Mouse (Mus musculus): ENCODE data around the gene Traf6. TPM values are rescaled to one million over a fixed set of nuclear protein-coding genes. Genes with fewer than 3 reads are reported as not detected.

The Traf6 gene
- polyA plus RNA-seq, 1 experiment from 2014 or later: 14.2 TPM

DNA sequence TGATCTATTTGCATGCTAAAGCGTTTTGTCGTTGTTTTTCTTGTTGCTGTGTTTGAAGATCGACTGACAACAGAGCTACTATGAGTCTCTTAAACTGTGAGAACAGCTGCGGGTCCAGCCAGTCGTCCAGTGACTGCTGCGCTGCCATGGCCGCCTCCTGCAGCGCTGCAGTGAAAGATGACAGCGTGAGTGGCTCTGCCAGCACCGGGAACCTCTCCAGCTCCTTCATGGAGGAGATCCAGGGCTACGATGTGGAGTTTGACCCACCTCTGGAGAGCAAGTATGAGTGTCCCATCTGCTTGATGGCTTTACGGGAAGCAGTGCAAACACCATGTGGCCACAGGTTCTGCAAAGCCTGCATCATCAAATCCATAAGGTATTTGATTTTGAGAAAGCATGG lies 6.2 kb downstream of the Traf6 start:
- 93% methylated on average over 12 of the region's 12 CpGs for WGBS
- ATAC-seq (ENCODE audit: insufficient number of reproducible peaks, insufficient read depth, low FRiP score, low read depth): no peak
- H3K9ac ChIP-seq (replicated peaks; ENCODE audit: low read depth, low read length): no peak overlapping the region
- H3K9me3 ChIP-seq (ENCODE audit: control insufficient read depth, low read depth, low read length): no peaks in the 10 kb centered on the region
- no peak overlapping the region for H3K4me3 ChIP-seq (ENCODE audit: low read depth, low read length)
- H3K4me2 ChIP-seq (replicated peaks; ENCODE audit: low read depth, low read length): no peak overlapping the region
- H3K27ac ChIP-seq (ENCODE audit: low read length): no peak overlapping the region
- peaks cover 26% of the 10 kb centered on the region for H3K36me3 ChIP-seq (ENCODE audit: control insufficient read depth, insufficient read depth, low read length)
- peaks cover 2% of the 10 kb centered on the region; the same call in 1 of the 2 replicates for H3K4me1 ChIP-seq (ENCODE audit: control insufficient read depth, insufficient read depth, low read length)
- H3K27me3 ChIP-seq (ENCODE audit: control insufficient read depth, insufficient read depth, low read length): no peaks in the 10 kb centered on the region

GRCm38 (mm10) chr2:101688011-101688410 lies 9.8 kb downstream of the Traf6 start:
- Histone ChIP-seq H3K9ac (replicated peaks; ENCODE audit: low read depth, low read length) (no peak overlapping the region), H3K4me3 (ENCODE audit: low read depth, low read length) (no peak overlapping the region), H3K36me3 (ENCODE audit: control insufficient read depth, insufficient read depth, low read length) (peaks cover 44% of the 10 kb centered on the region), H3K4me2 (replicated peaks; ENCODE audit: low read depth, low read length) (no peak overlapping the region), H3K4me1 (ENCODE audit: control insufficient read depth, insufficient read depth, low read length) (no peaks in the 10 kb centered on the region), H3K9me3 (ENCODE audit: control insufficient read depth, low read depth, low read length) (no peaks in the 10 kb centered on the region), H3K27ac (ENCODE audit: low read length) (no peak overlapping the region), H3K27me3 (ENCODE audit: control insufficient read depth, insufficient read depth, low read length) (no peaks in the 10 kb centered on the region)
- WGBS: 89% methylated on average over 5 of the region's 5 CpGs
- ATAC-seq (ENCODE audit: insufficient number of reproducible peaks, insufficient read depth, low FRiP score, low read depth): no peak

DNA sequence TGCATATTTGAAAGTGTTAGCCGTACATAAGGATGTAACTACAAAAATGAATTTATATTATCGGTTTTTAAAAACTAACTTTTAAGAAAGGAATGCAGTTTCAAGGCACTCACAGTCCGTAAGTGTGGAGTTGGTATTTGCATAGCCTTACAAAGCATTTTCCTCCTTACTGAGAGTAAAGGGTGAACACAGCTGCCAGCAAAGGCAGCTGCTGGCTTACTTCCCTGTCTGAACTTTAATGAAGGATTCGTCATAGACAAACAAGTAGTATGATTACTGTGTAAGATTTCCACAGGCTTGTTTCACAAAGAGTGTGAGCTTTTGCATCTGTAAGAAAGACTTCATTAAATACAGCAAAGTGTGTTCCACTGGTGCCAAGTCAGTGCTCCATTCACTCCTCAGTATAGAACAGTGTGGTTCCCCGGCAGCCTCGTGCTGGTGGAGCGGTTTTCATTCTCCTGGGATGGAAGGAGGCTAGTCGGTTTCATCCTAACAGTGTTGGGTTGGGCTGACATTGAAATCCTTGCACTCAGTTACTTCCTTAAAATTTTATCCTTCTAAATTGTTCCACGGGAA lies 12.1 kb downstream of the Traf6 start:
- Histone ChIP-seq H3K9ac (replicated peaks; ENCODE audit: low read depth, low read length) (no peak overlapping the region), H3K4me2 (replicated peaks; ENCODE audit: low read depth, low read length) (no peak overlapping the region), H3K4me3 (ENCODE audit: low read depth, low read length) (no peak overlapping the region), H3K9me3 (ENCODE audit: control insufficient read depth, low read depth, low read length) (no peaks in the 10 kb centered on the region), H3K4me1 (ENCODE audit: control insufficient read depth, insufficient read depth, low read length) (no peaks in the 10 kb centered on the region), H3K36me3 (ENCODE audit: control insufficient read depth, insufficient read depth, low read length) (peaks cover 37% of the 10 kb centered on the region), H3K27ac (ENCODE audit: low read length) (no peak overlapping the region), H3K27me3 (ENCODE audit: control insufficient read depth, insufficient read depth, low read length) (no peaks in the 10 kb centered on the region)
- no peak for ATAC-seq (ENCODE audit: insufficient number of reproducible peaks, insufficient read depth, low FRiP score, low read depth)
- 94% methylated on average over 9 of the region's 9 CpGs for WGBS

DNA sequence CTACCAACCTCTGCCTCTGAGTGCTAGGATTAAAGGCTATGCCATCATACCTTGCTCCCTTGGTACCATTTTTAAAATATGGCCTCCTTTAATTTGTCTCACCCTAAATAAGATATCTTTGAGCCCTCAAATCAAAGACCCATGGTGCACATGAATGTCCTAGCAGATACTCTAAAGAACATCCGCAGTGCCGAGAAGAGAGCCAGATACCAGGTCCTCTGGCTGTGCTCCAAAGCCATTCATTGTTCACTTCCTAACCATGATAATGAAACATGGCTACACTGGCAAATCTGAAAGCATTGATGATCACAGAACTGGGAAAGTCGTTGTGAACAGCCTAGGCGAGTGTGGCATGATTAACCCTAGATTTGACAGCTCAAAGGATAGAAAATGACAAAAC lies 14.8 kb downstream of the Traf6 start:
- Histone ChIP-seq H3K9ac (replicated peaks; ENCODE audit: low read depth, low read length) (no peak overlapping the region), H3K4me3 (ENCODE audit: low read depth, low read length) (no peak overlapping the region), H3K36me3 (ENCODE audit: control insufficient read depth, insufficient read depth, low read length) (peaks cover 46% of the 10 kb centered on the region), H3K9me3 (ENCODE audit: control insufficient read depth, low read depth, low read length) (no peaks in the 10 kb centered on the region), H3K4me1 (ENCODE audit: control insufficient read depth, insufficient read depth, low read length) (no peaks in the 10 kb centered on the region), H3K27me3 (ENCODE audit: control insufficient read depth, insufficient read depth, low read length) (no peaks in the 10 kb centered on the region), H3K27ac (ENCODE audit: low read length) (no peak overlapping the region), H3K4me2 (replicated peaks; ENCODE audit: low read depth, low read length) (no peak overlapping the region)
- 74% methylated on average over 4 of the region's 4 CpGs for WGBS
- no peak for ATAC-seq (ENCODE audit: insufficient number of reproducible peaks, insufficient read depth, low FRiP score, low read depth)

- Histone ChIP-seq H3K36me3 (ENCODE audit: control insufficient read depth, insufficient read depth, low read length) (peaks cover 47% of the 10 kb centered on the region), H3K4me1 (ENCODE audit: control insufficient read depth, insufficient read depth, low read length) (no peaks in the 10 kb centered on the region), H3K27ac (ENCODE audit: low read length) (no peak overlapping the region), H3K4me2 (replicated peaks; ENCODE audit: low read depth, low read length) (no peak overlapping the region), H3K9me3 (ENCODE audit: control insufficient read depth, low read depth, low read length) (no peaks in the 10 kb centered on the region), H3K27me3 (ENCODE audit: control insufficient read depth, insufficient read depth, low read length) (no peaks in the 10 kb centered on the region), H3K4me3 (ENCODE audit: low read depth, low read length) (no peak overlapping the region), H3K9ac (replicated peaks; ENCODE audit: low read depth, low read length) (no peak overlapping the region)
- WGBS: 56% methylated on average over 5 of the region's 5 CpGs
- no peak for ATAC-seq (ENCODE audit: insufficient number of reproducible peaks, insufficient read depth, low FRiP score, low read depth)
Measured at GRCm38 (mm10) chr2:101693577-101694215, 15.5 kb downstream of the Traf6 start.

- no peak for ATAC-seq (ENCODE audit: insufficient number of reproducible peaks, insufficient read depth, low FRiP score, low read depth)
- Histone ChIP-seq H3K27ac (ENCODE audit: low read length) (no peak overlapping the region), H3K9me3 (ENCODE audit: control insufficient read depth, low read depth, low read length) (no peaks in the 10 kb centered on the region), H3K4me1 (ENCODE audit: control insufficient read depth, insufficient read depth, low read length) (no peaks in the 10 kb centered on the region), H3K9ac (replicated peaks; ENCODE audit: low read depth, low read length) (no peak overlapping the region), H3K36me3 (ENCODE audit: control insufficient read depth, insufficient read depth, low read length) (peaks cover 42% of the 10 kb centered on the region), H3K4me3 (ENCODE audit: low read depth, low read length) (no peak overlapping the region), H3K4me2 (replicated peaks; ENCODE audit: low read depth, low read length) (no peak overlapping the region), H3K27me3 (ENCODE audit: control insufficient read depth, insufficient read depth, low read length) (no peaks in the 10 kb centered on the region)
- 92% methylated on average over 7 of the region's 7 CpGs for WGBS
Measured at GRCm38 (mm10) chr2:101695584-101695983, 17.4 kb downstream of the Traf6 start.

DNA sequence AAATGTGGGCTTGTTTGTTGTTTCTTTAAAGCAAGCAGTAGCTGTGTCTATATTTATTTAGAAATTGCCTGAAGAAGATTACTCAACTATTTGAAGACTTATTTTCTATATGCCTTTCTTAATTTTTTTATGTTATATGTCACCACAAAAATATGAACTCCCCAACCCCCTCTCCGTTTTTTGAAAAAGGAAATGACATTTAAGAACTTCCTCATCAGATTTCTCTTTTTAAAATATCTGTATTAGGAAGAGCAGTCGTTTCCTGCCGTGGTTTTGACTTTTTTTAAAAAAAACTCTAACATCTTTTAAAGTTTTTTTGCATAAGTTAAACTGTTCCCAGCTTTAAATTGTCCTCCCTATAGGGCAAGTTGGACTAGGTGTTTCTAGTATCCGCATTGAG lies 21.1 kb downstream of the Traf6 start:
- Histone ChIP-seq H3K4me2 (replicated peaks; ENCODE audit: low read depth, low read length) (no peak overlapping the region), H3K9ac (replicated peaks; ENCODE audit: low read depth, low read length) (no peak overlapping the region), H3K27ac (ENCODE audit: low read length) (no peak overlapping the region), H3K4me3 (ENCODE audit: low read depth, low read length) (no peak overlapping the region), H3K27me3 (ENCODE audit: control insufficient read depth, insufficient read depth, low read length) (no peaks in the 10 kb centered on the region), H3K9me3 (ENCODE audit: control insufficient read depth, low read depth, low read length) (no peaks in the 10 kb centered on the region), H3K4me1 (ENCODE audit: control insufficient read depth, insufficient read depth, low read length) (no peaks in the 10 kb centered on the region), H3K36me3 (ENCODE audit: control insufficient read depth, insufficient read depth, low read length) (peaks cover 32% of the 10 kb centered on the region)
- no peak for ATAC-seq (ENCODE audit: insufficient number of reproducible peaks, insufficient read depth, low FRiP score, low read depth)
- WGBS: 82% methylated on average over 4 of the region's 4 CpGs

DNA sequence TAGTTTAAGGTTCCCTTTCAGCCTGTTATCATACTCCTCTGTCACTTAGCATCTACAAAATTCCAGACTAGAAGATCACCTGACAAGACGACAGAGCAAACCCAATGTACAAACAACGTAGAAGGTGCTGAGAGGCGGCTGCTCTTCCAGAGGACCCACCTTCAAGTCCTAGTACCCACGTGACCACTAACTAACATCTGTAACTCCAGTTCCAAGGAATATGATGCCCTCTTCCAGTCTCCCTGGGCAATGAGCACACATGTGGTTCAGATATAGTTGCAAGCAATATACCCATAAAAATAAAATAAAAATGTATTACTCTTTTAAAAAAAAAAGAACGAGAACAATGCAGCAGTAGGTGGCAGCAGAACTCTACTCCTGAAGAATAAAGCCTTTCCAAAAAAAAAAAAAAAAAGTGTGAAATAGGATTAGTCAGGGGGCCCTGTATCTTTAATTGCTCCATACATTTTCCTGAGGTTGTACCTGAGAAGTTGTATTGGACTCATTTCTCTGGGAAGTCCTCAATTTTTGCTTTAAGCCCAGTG lies 27.8 kb downstream of the Traf6 start:
- Histone ChIP-seq H3K4me2 (replicated peaks; ENCODE audit: low read depth, low read length) (no peak overlapping the region), H3K27me3 (ENCODE audit: control insufficient read depth, insufficient read depth, low read length) (no peaks in the 10 kb centered on the region), H3K4me1 (ENCODE audit: control insufficient read depth, insufficient read depth, low read length) (no peaks in the 10 kb centered on the region), H3K36me3 (ENCODE audit: control insufficient read depth, insufficient read depth, low read length) (no peaks in the 10 kb centered on the region), H3K9me3 (ENCODE audit: control insufficient read depth, low read depth, low read length) (no peaks in the 10 kb centered on the region), H3K27ac (ENCODE audit: low read length) (no peak overlapping the region), H3K9ac (replicated peaks; ENCODE audit: low read depth, low read length) (no peak overlapping the region), H3K4me3 (ENCODE audit: low read depth, low read length) (no peak overlapping the region)
- no peak for ATAC-seq (ENCODE audit: insufficient number of reproducible peaks, insufficient read depth, low FRiP score, low read depth)
- WGBS: 40% methylated on average over 5 of the region's 5 CpGs

Measured in stomach, embryonic 14.5 days (tissue).